Mouse (Mus musculus) activated CD4-positive, CD25-positive, alpha-beta regulatory T cell, adult 4 months (primary cell): ENCODE measurements around the gene S100a2. TPM values are rescaled to one million over a fixed set of nuclear protein-coding genes. Genes with fewer than 3 reads are reported as not detected.

Source experiments
- ATAC-seq: one replicate; pipeline ENCODE4 v1.8.0; 2017
- polyA plus RNA-seq, 2 experiments: library from polyadenylated mRNA; unstranded; fragments of 100-300 nt; shearing (Covaris generic); gene quantifications; one replicate each; pipeline ENCODE4 v1.2.1; 2017

S100a2 gene
- polyA plus RNA-seq, 2 experiments from 2014 or later = not detected

- no peak for ATAC-seq
These were observed 31.5 kb downstream of the S100a2 start for GRCm38 (mm10) chr3:90621552-90621951.

- peak; percentile 72 for ATAC-seq
These were observed 33.5 kb downstream of the S100a2 start for GRCm38 (mm10) chr3:90623435-90624071.

GRCm38 (mm10) chr3:90625496-90625895 lies 35.4 kb downstream of the S100a2 start:
- no peak for ATAC-seq

GRCm38 (mm10) chr3:90626266-90627021 lies 36.4 kb downstream of the S100a2 start:
- no peak for ATAC-seq

GRCm38 (mm10) chr3:90627366-90627765 lies 37.3 kb downstream of the S100a2 start:
- ATAC-seq = no peak

- ATAC-seq = no peak
These were observed 37.8 kb downstream of the S100a2 start for GRCm38 (mm10) chr3:90627807-90628206.

- no peak for ATAC-seq
These were observed 39.3 kb downstream of the S100a2 start for GRCm38 (mm10) chr3:90629298-90629697.

GRCm38 (mm10) chr3:90631984-90632383 lies 41.9 kb downstream of the S100a2 start:
- ATAC-seq = no peak

- ATAC-seq = no peak
These were observed 48.6 kb downstream of the S100a2 start for GRCm38 (mm10) chr3:90638511-90639275.

GRCm38 (mm10) chr3:90639511-90640154 lies 49.6 kb downstream of the S100a2 start:
- ATAC-seq = peak; percentile 71

GRCm38 (mm10) chr3:90640981-90641380 lies 50.9 kb downstream of the S100a2 start:
- ATAC-seq = no peak

Other genes with a start within 250 kb of the S100a2 start
- under 1 TPM in 1 of 2 experiments, not detected in 1; 0.21 TPM for gene Slc27a3, start 200.3 kb upstream of the S100a2 start, polyA plus RNA-seq
- 10 to 100 TPM; 13.8 to 17.2 TPM for gene Ints3, start 156.6 kb upstream of the S100a2 start, polyA plus RNA-seq
- not detected for gene Npr1, start 124.4 kb upstream of the S100a2 start, polyA plus RNA-seq
- gene Ilf2, start 114.1 kb upstream of the S100a2 start, polyA plus RNA-seq = 100 to 1,000 TPM in 1 of 2 experiments, 10 to 100 TPM in 1; 99.7 to 101 TPM
- gene Snapin, start 99.2 kb upstream of the S100a2 start, polyA plus RNA-seq = 10 to 100 TPM; 48.3 to 56.3 TPM
- 10 to 100 TPM; 43.5 to 67.8 TPM for gene Chtop, start 80.7 kb upstream of the S100a2 start, polyA plus RNA-seq
- 1 to 10 TPM; 5.6 to 6.6 TPM for gene S100a1, start 75.9 kb upstream of the S100a2 start, polyA plus RNA-seq
- 100 to 1,000 TPM; 235 to 298 TPM for gene S100a13, start 75.8 kb upstream of the S100a2 start, polyA plus RNA-seq
- gene S100a14, start 63.4 kb upstream of the S100a2 start, polyA plus RNA-seq = under 1 TPM in 1 of 2 experiments, not detected in 1; 0.47 TPM
- gene S100a16, start 53.0 kb upstream of the S100a2 start, polyA plus RNA-seq = not detected
- 1 to 10 TPM; 2.6 to 3.2 TPM for gene S100a3, start 29.7 kb upstream of the S100a2 start, polyA plus RNA-seq
- gene Gm42674, start 11.7 kb downstream of the S100a2 start, polyA plus RNA-seq = not detected
- gene S100a4, start 13.5 kb downstream of the S100a2 start, polyA plus RNA-seq = 100 to 1,000 TPM; 152 to 248 TPM
- gene S100a5, start 18.3 kb downstream of the S100a2 start, polyA plus RNA-seq = not detected
- 100 to 1,000 TPM; 548 to 785 TPM for gene S100a6, start 22.6 kb downstream of the S100a2 start, polyA plus RNA-seq
- not detected for gene S100a7a, start 63.8 kb downstream of the S100a2 start, polyA plus RNA-seq
- gene S100a8, start 78.7 kb downstream of the S100a2 start, polyA plus RNA-seq = 1 to 10 TPM in 1 of 2 experiments, not detected in 1; 1.8 TPM
- 1 to 10 TPM in 1 of 2 experiments, not detected in 1; 1.3 TPM for gene S100a9, start 105.5 kb downstream of the S100a2 start, polyA plus RNA-seq
- not detected for gene Pglyrp4, start 136.7 kb downstream of the S100a2 start, polyA plus RNA-seq
- gene Gm5849, start 187.6 kb downstream of the S100a2 start, polyA plus RNA-seq = not detected